Mouse (Mus musculus): Measurements from ENCODE around the gene Furin. TPM values are rescaled to one million over a fixed set of nuclear protein-coding genes. Genes with fewer than 3 reads are reported as not detected.
"Not testable (repeated sequence)": the region's sequence is repeated elsewhere in the genome, so short reads cannot be mapped to it uniquely, and the experiment has no call there.

Furin gene
- polyA plus RNA-seq, 1 experiment, result 145 TPM

GRCm38 (mm10) chr7:80396427-80396826 is 8.8 kb downstream of the Furin start:
- DNase-seq, result peak; percentile 25
- not testable (repeated sequence) for H3K4me3 ChIP-seq (ENCODE audit: insufficient read depth, low read depth, low read length); H3K27me3 ChIP-seq (replicated peaks; ENCODE audit: control insufficient read depth, insufficient read depth, low read length); H3K27ac ChIP-seq (ENCODE audit: insufficient read depth, low read depth, low read length)
- Histone ChIP-seq H3K4me1 (ENCODE audit: control insufficient read depth, insufficient read depth, low read length) (peaks cover 20% of the 10 kb centered on the region), H3K36me3 (ENCODE audit: control insufficient read depth, insufficient read depth, low read length) (peaks cover 13% of the 10 kb centered on the region)
- 0 out of 2 replicates have a peak, but pooled peaks have one; percentile 16 for TF ChIP-seq CTCF (conservative IDR thresholded peaks at IDR 0.05; ENCODE audit: insufficient read depth, insufficient read length, low read depth, low read length)
- WGBS, result 68% methylated on average over 4 of the region's 4 CpGs

GRCm38 (mm10) chr7:80394600-80394999 is 10.6 kb downstream of the Furin start:
- H3K27ac ChIP-seq (ENCODE audit: insufficient read depth, low read depth, low read length), result no peak overlapping the region
- H3K27me3 ChIP-seq (replicated peaks; ENCODE audit: control insufficient read depth, insufficient read depth, low read length), result no peaks in the 10 kb centered on the region
- WGBS, result 85% methylated on average over 4 of the region's 4 CpGs
- no peak overlapping the region for H3K4me3 ChIP-seq (ENCODE audit: insufficient read depth, low read depth, low read length)
- DNase-seq, result no peak
- peaks cover 7% of the 10 kb centered on the region; the same call in 1 of the 2 replicates for H3K4me1 ChIP-seq (ENCODE audit: control insufficient read depth, insufficient read depth, low read length)
- no peak for TF ChIP-seq CTCF (conservative IDR thresholded peaks at IDR 0.05; ENCODE audit: insufficient read depth, insufficient read length, low read depth, low read length)
- H3K36me3 ChIP-seq (ENCODE audit: control insufficient read depth, insufficient read depth, low read length), result peaks cover 17% of the 10 kb centered on the region

DNA sequence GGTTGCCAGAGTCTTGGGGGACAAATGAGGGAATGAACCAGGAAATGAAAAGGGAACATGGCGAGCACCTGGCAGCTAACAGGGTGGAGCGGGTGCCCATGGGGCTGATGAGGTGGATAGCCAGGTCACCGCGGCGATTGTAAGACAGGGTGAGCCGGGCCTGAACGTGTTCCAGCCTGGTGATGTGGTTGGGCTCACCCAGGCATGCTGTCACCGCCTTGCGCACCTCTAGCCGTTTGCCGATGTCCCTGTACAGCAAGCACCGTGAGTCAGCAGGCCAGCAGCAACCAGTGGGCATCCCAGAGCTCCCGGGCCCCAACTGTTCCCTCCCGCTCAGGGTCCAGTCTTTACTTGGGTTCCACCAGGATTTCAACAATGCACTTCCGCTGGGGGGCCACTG is 13.1 kb downstream of the Furin start:
- TF ChIP-seq CTCF (conservative IDR thresholded peaks at IDR 0.05; ENCODE audit: insufficient read depth, insufficient read length, low read depth, low read length), result no peak
- TF ChIP-seq POLR2A (IDR thresholded peaks at IDR 0.05; ENCODE audit: low read depth, low read length), result no peak
- Histone ChIP-seq H3K36me3 (ENCODE audit: control insufficient read depth, insufficient read depth, low read length) (peaks cover 17% of the 10 kb centered on the region), H3K4me1 (ENCODE audit: control insufficient read depth, insufficient read depth, low read length) (no peaks in the 10 kb centered on the region), H3K27me3 (replicated peaks; ENCODE audit: control insufficient read depth, insufficient read depth, low read length) (no peaks in the 10 kb centered on the region), H3K27ac (ENCODE audit: insufficient read depth, low read depth, low read length) (no peak overlapping the region), H3K4me3 (ENCODE audit: insufficient read depth, low read depth, low read length) (no peak overlapping the region)
- 86% methylated on average over 15 of the region's 15 CpGs for WGBS
- no peak for DNase-seq

- peak within 1 kb of the TSS; percentile 86 for H3K27ac ChIP-seq (ENCODE audit: insufficient read depth, low read depth, low read length)
Observed at GRCm38 (mm10) chr7:80387633-80388543, 17.3 kb downstream of the Furin start, which contains the start of gene Fes. Gene Fes (minus strand): TSS chr7:80387946.

DNA sequence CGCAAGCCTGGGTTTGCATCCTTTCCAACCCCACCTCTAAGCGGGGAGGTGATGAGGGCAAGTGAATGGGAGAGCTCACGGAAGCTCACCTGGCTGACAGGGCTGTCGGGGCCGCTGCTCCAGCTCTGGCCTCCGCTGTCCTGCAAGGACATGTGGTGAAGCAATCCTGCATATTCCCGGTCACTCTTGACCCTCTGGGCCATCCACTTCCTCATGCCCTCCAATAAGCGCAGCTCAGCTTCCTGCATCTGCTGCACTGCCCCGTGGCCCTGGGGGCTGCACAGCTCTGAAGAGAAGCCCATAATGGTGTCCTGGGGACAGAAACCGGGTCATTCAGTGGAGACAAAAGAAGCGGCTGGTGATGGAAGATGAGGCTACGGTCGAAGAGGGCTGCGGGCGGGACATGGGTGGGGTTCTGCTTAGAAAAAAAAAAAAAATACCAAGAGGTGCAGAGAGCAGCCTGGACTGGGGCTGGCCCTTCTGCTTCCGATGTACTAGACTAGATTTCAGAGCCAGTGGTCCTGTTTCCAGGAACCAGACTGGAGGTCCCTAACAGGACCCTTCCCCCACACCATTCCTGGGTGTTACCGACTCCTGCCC is 18.1 kb downstream of the Furin start:
- 47% methylated on average over 17 of the region's 17 CpGs for WGBS
- TF ChIP-seq POLR2A (IDR thresholded peaks at IDR 0.05; ENCODE audit: low read depth, low read length), result no peak
- TF ChIP-seq CTCF (conservative IDR thresholded peaks at IDR 0.05; ENCODE audit: insufficient read depth, insufficient read length, low read depth, low read length), result no peak
- Histone ChIP-seq H3K4me3 (ENCODE audit: insufficient read depth, low read depth, low read length) (peak overlapping the region; percentile 38), H3K27ac (ENCODE audit: insufficient read depth, low read depth, low read length) (peak overlapping the region; percentile 86), H3K4me1 (ENCODE audit: control insufficient read depth, insufficient read depth, low read length) (no peaks in the 10 kb centered on the region), H3K27me3 (replicated peaks; ENCODE audit: control insufficient read depth, insufficient read depth, low read length) (no peaks in the 10 kb centered on the region), H3K36me3 (ENCODE audit: control insufficient read depth, insufficient read depth, low read length) (peaks cover 4% of the 10 kb centered on the region; the same call in 1 of the 2 replicates)
- peak; percentile 26 for DNase-seq

More at GRCm38 (mm10) chr7:80387633-80388543, 17.3 kb downstream of the Furin start, which contains the start of gene Fes:
- no peak for TF ChIP-seq CTCF (conservative IDR thresholded peaks at IDR 0.05; ENCODE audit: insufficient read depth, insufficient read length, low read depth, low read length)
- no peak for TF ChIP-seq POLR2A (IDR thresholded peaks at IDR 0.05; ENCODE audit: low read depth, low read length)
- DNase-seq, result peak; percentile 84
- Histone ChIP-seq H3K27me3 (replicated peaks; ENCODE audit: control insufficient read depth, insufficient read depth, low read length) (no peaks in the 10 kb centered on the region), H3K4me1 (ENCODE audit: control insufficient read depth, insufficient read depth, low read length) (no peaks in the 10 kb centered on the region), H3K4me3 (ENCODE audit: insufficient read depth, low read depth, low read length) (peak within 1 kb of the TSS; percentile 38), H3K36me3 (ENCODE audit: control insufficient read depth, insufficient read depth, low read length) (peaks cover 4% of the 10 kb centered on the region)
- 15% methylated on average over 33 of the region's 33 CpGs for WGBS

GRCm38 (mm10) chr7:80386235-80386930 is 18.9 kb downstream of the Furin start:
- H3K27me3 ChIP-seq (replicated peaks; ENCODE audit: control insufficient read depth, insufficient read depth, low read length), result no peaks in the 10 kb centered on the region
- DNase-seq, result peak; percentile 92
- WGBS, result 30% methylated on average over 18 of the region's 18 CpGs
- peak; percentile 98 for TF ChIP-seq CTCF (conservative IDR thresholded peaks at IDR 0.05; ENCODE audit: insufficient read depth, insufficient read length, low read depth, low read length)
- no peak for TF ChIP-seq POLR2A (IDR thresholded peaks at IDR 0.05; ENCODE audit: low read depth, low read length)
- H3K27ac ChIP-seq (ENCODE audit: insufficient read depth, low read depth, low read length), result 0 out of 2 replicates have a peak overlapping the region, but pooled peaks have one; percentile 19
- peak overlapping the region; percentile 38 for H3K4me3 ChIP-seq (ENCODE audit: insufficient read depth, low read depth, low read length)
- peaks cover 4% of the 10 kb centered on the region; the same call in 1 of the 2 replicates for H3K36me3 ChIP-seq (ENCODE audit: control insufficient read depth, insufficient read depth, low read length)
- no peaks in the 10 kb centered on the region for H3K4me1 ChIP-seq (ENCODE audit: control insufficient read depth, insufficient read depth, low read length)
